Mouse (Mus musculus) liver, embryonic 16.5 days (tissue): ENCODE measurements around the gene Slc18a2. TPM values are rescaled to one million over a fixed set of nuclear protein-coding genes. Genes with fewer than 3 reads are reported as not detected.

Experiments used
- ATAC-seq: fragments of 200-750 bp; cut with Nextera tagmentation; 2 replicates; pipeline ENCODE4 v1.8.0; 2017; ENCODE audit warnings: low read depth, mild to moderate bottlenecking, moderate number of reproducible peaks, moderate library complexity
- H3K27ac ChIP-seq: fragments of 300-500 bp; sonication (generic); 2 replicates; pipeline ENCODE4 v1.5.1; 2014; ENCODE audit warnings: mild to moderate bottlenecking, low read length
- H3K27me3 ChIP-seq: fragments of 300-500 bp; sonication (generic); 2 replicates; pipeline ENCODE4 v1.6.1; 2014; ENCODE audit warnings: low read depth, low read length, mixed read lengths; ENCODE audit not compliant: control insufficient read depth, insufficient read depth
- H3K36me3 ChIP-seq: fragments of 300-500 bp; sonication (generic); 2 replicates; pipeline ENCODE4 v1.6.1; 2014; ENCODE audit warnings: mild to moderate bottlenecking; ENCODE audit not compliant: control insufficient read depth, insufficient read depth
- H3K4me1 ChIP-seq: fragments of 300-500 bp; sonication (generic); 2 replicates; pipeline ENCODE4 v1.6.1; 2014; ENCODE audit warnings: low read depth, low read length, mixed read lengths; ENCODE audit not compliant: control insufficient read depth
- H3K4me2 ChIP-seq: fragments of 300-500 bp; sonication (generic); 2 replicates; pipeline ENCODE4 v1.6.1; 2014; ENCODE audit warnings: low read depth, low read length, mixed read lengths
- H3K4me3 ChIP-seq: fragments of 300-500 bp; sonication (generic); 2 replicates; pipeline ENCODE4 v1.5.1; 2014; ENCODE audit warnings: low read depth, mild to moderate bottlenecking, low read length
- H3K9ac ChIP-seq: fragments of 300-500 bp; sonication (generic); 2 replicates; pipeline ENCODE4 v1.6.1; 2014; ENCODE audit warnings: low read depth, low read length
- H3K9me3 ChIP-seq: fragments of 300-500 bp; sonication (generic); replicated peaks from 2 replicates; pipeline ENCODE4 v1.6.1; 2016; ENCODE audit warnings: low read length; ENCODE audit not compliant: control insufficient read depth
- WGBS: fragments of 180-500 bp; shearing (Covaris S2); extraction: QIAGEN DNeasy Blood & Tissue Kit; methylation state at CpG from one replicate; pipeline ENCODE4 v1.1.7; 2014; ENCODE audit not compliant: insufficient replicate concordance; 5-methylcytosine and 5-hydroxymethylcytosine counted together
- polyA plus RNA-seq: library from polyadenylated mRNA; unstranded; fragments of >200 nt; fragmentation: Nextera tagmentation; extraction: Ambion mirVana; gene quantifications from 2 replicates; pipeline ENCODE4 v1.2.1, GENCODE M21; 2015

Slc18a2 gene
- polyA plus RNA-seq, 1 experiment from 2014 or later = 2.9 TPM

GRCm38 (mm10) chr19:59264838-59265532 lies 4.3 kb downstream of the Slc18a2 start:
- H3K36me3 ChIP-seq = no peaks in the 10 kb centered on the region
- no peaks in the 10 kb centered on the region for H3K4me1 ChIP-seq
- no peak overlapping the region for H3K4me2 ChIP-seq
- no peak overlapping the region for H3K4me3 ChIP-seq
- 64% methylated on average over 9 of the region's 9 CpGs for WGBS
- no peak for ATAC-seq
- H3K27ac ChIP-seq = no peak overlapping the region
- H3K27me3 ChIP-seq = peaks cover 10% of the 10 kb centered on the region
- no peaks in the 10 kb centered on the region for H3K9me3 ChIP-seq
- H3K9ac ChIP-seq = no peak overlapping the region

DNA sequence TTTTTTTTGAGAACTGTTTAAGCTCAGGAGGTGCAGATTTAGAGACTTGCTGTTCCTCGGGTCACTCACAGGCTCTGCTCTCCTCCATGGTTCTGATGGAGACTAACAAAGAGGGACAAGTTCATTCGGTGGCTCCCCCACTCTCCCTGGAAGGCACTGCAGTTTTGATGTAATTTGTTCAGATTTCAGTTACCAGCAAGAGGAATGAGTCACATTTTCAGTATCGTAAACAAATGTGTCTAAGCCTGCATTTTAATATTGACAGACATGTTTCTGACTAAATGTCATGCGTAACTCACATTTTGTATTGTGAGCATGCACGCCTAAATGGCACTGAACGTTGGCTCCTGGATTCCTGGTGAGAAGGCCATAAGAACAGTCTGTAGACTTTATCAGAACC lies 5.2 kb downstream of the Slc18a2 start:
- H3K4me1 ChIP-seq = no peaks in the 10 kb centered on the region
- no peak for ATAC-seq
- no peak overlapping the region for H3K4me3 ChIP-seq
- no peak overlapping the region for H3K4me2 ChIP-seq
- H3K27ac ChIP-seq = no peak overlapping the region
- H3K9ac ChIP-seq = no peak overlapping the region
- H3K9me3 ChIP-seq = no peaks in the 10 kb centered on the region
- 58% methylated on average over 6 of the region's 6 CpGs for WGBS
- H3K27me3 ChIP-seq = peaks cover 4% of the 10 kb centered on the region
- H3K36me3 ChIP-seq = no peaks in the 10 kb centered on the region

DNA sequence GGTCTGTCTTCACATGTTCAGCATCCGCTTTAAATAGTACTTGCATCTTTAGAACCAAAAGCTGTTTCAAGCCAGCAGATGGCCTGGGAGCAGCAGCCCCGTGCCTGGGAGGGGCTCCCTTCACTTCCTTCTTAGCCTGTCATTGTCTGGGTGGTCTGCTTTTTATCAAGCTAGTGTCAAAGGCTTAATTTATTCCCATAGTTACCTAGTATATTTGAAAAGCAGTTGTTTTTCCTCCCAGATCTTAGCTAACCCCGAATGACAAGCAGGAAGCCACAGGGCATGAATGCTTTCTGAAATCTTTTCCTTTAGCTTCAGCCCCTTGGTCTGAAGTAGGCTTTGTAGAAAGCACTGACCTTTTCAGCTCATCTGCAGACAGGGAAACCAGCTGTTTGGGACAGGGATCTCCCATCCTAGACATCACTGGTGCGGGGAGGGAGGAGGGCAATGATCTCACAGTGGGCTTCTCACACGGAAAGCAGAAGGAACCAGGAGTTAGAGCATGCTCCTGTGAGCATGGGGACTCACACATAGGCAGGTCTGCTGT lies 6.8 kb downstream of the Slc18a2 start:
- Histone ChIP-seq H3K36me3 (no peaks in the 10 kb centered on the region), H3K4me2 (no peak overlapping the region), H3K4me1 (no peaks in the 10 kb centered on the region), H3K9me3 (no peaks in the 10 kb centered on the region), H3K27ac (no peak overlapping the region), H3K27me3 (no peaks in the 10 kb centered on the region), H3K9ac (no peak overlapping the region), H3K4me3 (no peak overlapping the region)
- ATAC-seq = no peak
- 17% methylated on average over 5 of the region's 5 CpGs for WGBS

- Histone ChIP-seq H3K9ac (no peak overlapping the region), H3K36me3 (no peaks in the 10 kb centered on the region), H3K27ac (no peak overlapping the region), H3K4me3 (no peak overlapping the region), H3K27me3 (no peaks in the 10 kb centered on the region), H3K9me3 (no peaks in the 10 kb centered on the region), H3K4me2 (no peak overlapping the region), H3K4me1 (no peaks in the 10 kb centered on the region)
- ATAC-seq = no peak
- 72% methylated on average over 7 of the region's 7 CpGs for WGBS
These were observed 12.5 kb downstream of the Slc18a2 start for GRCm38 (mm10) chr19:59273190-59273589.

GRCm38 (mm10) chr19:59276354-59276753 lies 15.7 kb downstream of the Slc18a2 start:
- no peaks in the 10 kb centered on the region for H3K9me3 ChIP-seq
- no peak overlapping the region for H3K27ac ChIP-seq
- H3K4me1 ChIP-seq = no peaks in the 10 kb centered on the region
- H3K4me3 ChIP-seq = no peak overlapping the region
- no peak overlapping the region for H3K9ac ChIP-seq
- ATAC-seq = no peak
- no peaks in the 10 kb centered on the region for H3K27me3 ChIP-seq
- 73% methylated on average over 7 of the region's 7 CpGs for WGBS
- H3K4me2 ChIP-seq = no peak overlapping the region
- no peaks in the 10 kb centered on the region for H3K36me3 ChIP-seq

DNA sequence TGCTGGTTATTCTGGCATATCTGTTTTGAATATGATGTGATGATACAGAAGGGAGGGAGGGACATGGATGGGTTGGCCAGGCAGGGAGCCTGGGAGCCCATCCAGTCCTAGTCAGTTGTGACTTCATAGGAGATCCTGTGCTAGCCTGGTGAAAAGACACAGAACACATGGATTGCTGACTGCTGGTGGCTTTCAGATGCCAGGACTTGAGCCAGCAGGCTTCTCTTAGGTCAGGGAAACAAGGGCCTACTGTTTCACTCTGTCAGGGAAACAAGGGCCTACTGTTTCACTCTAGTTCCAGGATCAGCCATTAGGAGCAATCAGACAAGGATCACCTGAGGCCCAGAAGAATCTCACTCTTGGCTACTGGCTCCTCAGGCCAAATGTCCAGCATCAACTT lies 20.1 kb downstream of the Slc18a2 start:
- Histone ChIP-seq H3K9ac (no peak overlapping the region), H3K27me3 (no peaks in the 10 kb centered on the region), H3K9me3 (no peaks in the 10 kb centered on the region), H3K36me3 (no peaks in the 10 kb centered on the region), H3K4me1 (no peaks in the 10 kb centered on the region), H3K4me2 (no peak overlapping the region), H3K27ac (no peak overlapping the region), H3K4me3 (no peak overlapping the region)
- no peak for ATAC-seq

GRCm38 (mm10) chr19:59282001-59282400 lies 21.3 kb downstream of the Slc18a2 start:
- Histone ChIP-seq H3K4me3 (no peak overlapping the region), H3K27me3 (no peaks in the 10 kb centered on the region), H3K36me3 (peaks cover 2% of the 10 kb centered on the region; the same call in 1 of the 2 replicates), H3K27ac (no peak overlapping the region), H3K9ac (no peak overlapping the region), H3K9me3 (no peaks in the 10 kb centered on the region), H3K4me1 (no peaks in the 10 kb centered on the region), H3K4me2 (no peak overlapping the region)
- no peak for ATAC-seq
- WGBS = 77% methylated on average over 3 of the region's 3 CpGs

DNA sequence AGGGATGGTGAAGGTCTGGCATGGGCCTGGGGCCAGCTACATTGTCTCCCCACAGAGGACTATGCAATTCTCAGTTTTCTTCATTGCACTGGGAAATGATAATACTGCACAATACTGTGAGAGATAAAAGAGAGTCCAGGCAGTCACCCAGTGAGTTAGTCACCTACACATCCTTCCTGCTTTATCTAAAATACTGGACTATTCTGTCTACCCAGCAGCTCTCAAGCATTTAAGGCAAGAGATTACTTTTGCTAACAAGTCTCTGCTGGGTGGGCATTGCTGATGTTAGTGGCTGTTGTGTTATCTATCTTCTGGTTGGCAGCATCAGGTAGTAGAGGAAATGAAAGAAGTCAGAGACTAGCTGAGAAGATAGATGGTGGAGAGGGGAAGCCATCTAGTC lies 28.3 kb downstream of the Slc18a2 start:
- Histone ChIP-seq H3K9me3 (no peaks in the 10 kb centered on the region), H3K27ac (no peak overlapping the region), H3K4me2 (no peak overlapping the region), H3K9ac (no peak overlapping the region), H3K4me1 (no peaks in the 10 kb centered on the region), H3K36me3 (peaks cover 2% of the 10 kb centered on the region; the same call in 1 of the 2 replicates), H3K4me3 (no peak overlapping the region), H3K27me3 (no peaks in the 10 kb centered on the region)
- no peak for ATAC-seq

GRCm38 (mm10) chr19:59289811-59290210 lies 29.1 kb downstream of the Slc18a2 start:
- no peak overlapping the region for H3K27ac ChIP-seq
- H3K4me3 ChIP-seq = no peak overlapping the region
- WGBS = 78% methylated on average over 6 of the region's 6 CpGs
- H3K4me1 ChIP-seq = no peaks in the 10 kb centered on the region
- no peak overlapping the region for H3K9ac ChIP-seq
- no peaks in the 10 kb centered on the region for H3K27me3 ChIP-seq
- no peak for ATAC-seq
- no peaks in the 10 kb centered on the region for H3K9me3 ChIP-seq
- no peak overlapping the region for H3K4me2 ChIP-seq
- peaks cover 2% of the 10 kb centered on the region; the same call in 1 of the 2 replicates for H3K36me3 ChIP-seq
